8 mouse cellular contexts compared by ENCODE assay signal in genomic region chr12:89812550-89813207, GRCm38 (mm10).
DNase-seq lines count a peak whose midpoint lies in the region; ATAC-seq and TF ChIP-seq lines count a peak whose summit lies in the region.

No protein-coding gene starts in this region.

- DNase-seq in lung, adult 2 months = no peak
- no peak for DNase-seq in lung, adult 18-20 months
- DNase-seq in frontal cortex, postnatal 36 days (ENCODE audit: low spot score in 2 of 2) = no peak
- no peak for DNase-seq in gastrocnemius, postnatal 14 days
- no peak for DNase-seq in layer of hippocampus, postnatal 14 days (ENCODE audit: low spot score in 2 of 2)

- no peak for TF ChIP-seq POLR2A in lung, adult 2 months (IDR thresholded peaks at IDR 0.05; ENCODE audit: borderline replicate concordance, extremely low read depth, low read depth, low read length)
- TF ChIP-seq POLR2A in embryonic fibroblast, embryonic 13.5 days (IDR thresholded peaks at IDR 0.05; ENCODE audit: low read depth, low read length) = no peak

- no peak for ATAC-seq in intestine, embryonic 15.5 days
- peak; percentile 34; the same call in 1 of the 2 replicates for ATAC-seq in neural tube, embryonic 13.5 days (ENCODE audit: low read depth)

- peak overlapping the region; percentile 32 for H3K4me3 ChIP-seq in lung, adult 2 months (replicated peaks; ENCODE audit: extremely low read depth, low read depth, low read length)
- H3K4me3 ChIP-seq in embryonic fibroblast, embryonic 13.5 days (ENCODE audit: insufficient read depth, low read length) = peak overlapping the region; percentile 63
- H3K4me3 ChIP-seq in intestine, embryonic 15.5 days (replicated peaks) = peak overlapping the region; percentile 46
- peak overlapping the region; percentile 48 for H3K4me3 ChIP-seq in neural tube, embryonic 13.5 days

- H3K4me2 ChIP-seq in intestine, embryonic 15.5 days (replicated peaks) = peak overlapping the region; percentile 92
- peak overlapping the region; percentile 87 for H3K4me2 ChIP-seq in neural tube, embryonic 13.5 days

- TF ChIP-seq CTCF in lung, adult 2 months (IDR thresholded peaks at IDR 0.05; ENCODE audit: insufficient read depth, low read length) = no peak
- TF ChIP-seq CTCF in embryonic fibroblast, embryonic 13.5 days (IDR thresholded peaks at IDR 0.05; ENCODE audit: borderline replicate concordance, insufficient read depth, low read length) = no peak

- WGBS in lung, adult 2 months = under 1% methylated on average over 17 of the region's 17 CpGs
- under 1% methylated on average over 17 of the region's 17 CpGs for WGBS in intestine, embryonic 15.5 days
- WGBS in neural tube, embryonic 13.5 days = under 1% methylated on average over 17 of the region's 17 CpGs

- no peaks in the 10 kb centered on the region for H3K9me3 ChIP-seq in intestine, embryonic 15.5 days
- no peaks in the 10 kb centered on the region for H3K9me3 ChIP-seq in neural tube, embryonic 13.5 days

- H3K27me3 ChIP-seq in intestine, embryonic 15.5 days (replicated peaks) = peaks cover 6% of the 10 kb centered on the region; the same call in 1 of the 2 replicates
- peaks cover 9% of the 10 kb centered on the region for H3K27me3 ChIP-seq in neural tube, embryonic 13.5 days

- H3K9ac ChIP-seq in intestine, embryonic 15.5 days = no peak overlapping the region
- peak overlapping the region; percentile 71 for H3K9ac ChIP-seq in neural tube, embryonic 13.5 days

- intact Hi-C loops in gastrocnemius, postnatal 14 days (cut with DNase I; ENCODE audit: low total_unique reads) = no loop called here

- no peaks in the 10 kb centered on the region for H3K4me1 ChIP-seq in lung, adult 2 months (ENCODE audit: control insufficient read depth, insufficient read depth, low read length)
- no peaks in the 10 kb centered on the region for H3K4me1 ChIP-seq in embryonic fibroblast, embryonic 13.5 days (ENCODE audit: control insufficient read depth, insufficient read depth, low read length)
- peaks cover 14% of the 10 kb centered on the region; the same call in 1 of the 2 replicates for H3K4me1 ChIP-seq in intestine, embryonic 15.5 days (replicated peaks)
- peaks cover 59% of the 10 kb centered on the region for H3K4me1 ChIP-seq in neural tube, embryonic 13.5 days (replicated peaks)

- H3K27ac ChIP-seq in embryonic fibroblast, embryonic 13.5 days (ENCODE audit: insufficient read depth, low read length) = no peak overlapping the region
- H3K27ac ChIP-seq in intestine, embryonic 15.5 days = no peak overlapping the region
- peak overlapping the region; percentile 70 for H3K27ac ChIP-seq in neural tube, embryonic 13.5 days (replicated peaks)

- H3K36me3 ChIP-seq in intestine, embryonic 15.5 days = no peaks in the 10 kb centered on the region
- no peaks in the 10 kb centered on the region for H3K36me3 ChIP-seq in neural tube, embryonic 13.5 days
